Mouse (Mus musculus): ENCODE data around the gene Zfhx3. TPM values are rescaled to one million over a fixed set of nuclear protein-coding genes. Genes with fewer than 3 reads are reported as not detected.

Zfhx3 gene
- polyA plus RNA-seq, 1 experiment from 2014 or later: 1.2 TPM

- 76% methylated on average over 5 of the region's 5 CpGs for WGBS (ENCODE audit: insufficient replicate concordance)
Measured at GRCm38 (mm10) chr8:108889406-108889805, 947.0 kb downstream of the Zfhx3 start.

DNA sequence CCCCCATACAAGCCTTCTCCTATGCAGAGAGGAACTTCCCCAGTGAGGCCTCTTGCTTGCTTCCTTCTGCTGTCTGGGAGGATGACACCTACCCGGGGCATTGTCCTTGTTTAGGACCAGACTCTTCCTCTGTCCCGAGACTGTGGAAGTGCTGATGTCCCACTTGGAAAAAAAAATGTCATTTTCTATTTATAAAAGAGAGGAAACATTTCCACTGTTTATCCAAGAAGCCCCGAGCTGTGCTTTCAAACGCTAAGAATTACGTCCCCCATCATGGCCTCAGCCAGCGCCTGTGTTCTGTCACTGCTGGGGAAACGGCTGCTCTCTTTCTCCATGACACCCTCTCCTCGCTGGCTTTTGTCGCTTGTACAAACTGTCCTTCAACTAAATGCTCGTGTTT lies 951.8 kb downstream of the Zfhx3 start:
- no peak overlapping the region for H3K27ac ChIP-seq (ENCODE audit: low read length)
- no peaks in the 10 kb centered on the region for H3K36me3 ChIP-seq (ENCODE audit: control insufficient read depth, insufficient read depth)
- H3K4me1 ChIP-seq (ENCODE audit: control insufficient read depth, low read depth, low read length): no peaks in the 10 kb centered on the region; the same call in 1 of the 2 replicates

More at GRCm38 (mm10) chr8:108889406-108889805, 947.0 kb downstream of the Zfhx3 start:
- no peak for ATAC-seq (ENCODE audit: low read depth)
- H3K4me1 ChIP-seq (ENCODE audit: control insufficient read depth, low read depth, low read length): no peaks in the 10 kb centered on the region
- no peaks in the 10 kb centered on the region for H3K27me3 ChIP-seq (ENCODE audit: control insufficient read depth, insufficient read depth, low read depth, low read length)
- H3K9ac ChIP-seq (ENCODE audit: low read depth, low read length): no peak overlapping the region
- H3K27ac ChIP-seq (ENCODE audit: low read length): no peak overlapping the region
- no peak overlapping the region for H3K4me3 ChIP-seq (ENCODE audit: low read depth, low read length)
- no peaks in the 10 kb centered on the region for H3K36me3 ChIP-seq (ENCODE audit: control insufficient read depth, insufficient read depth)
- no peaks in the 10 kb centered on the region for H3K9me3 ChIP-seq (replicated peaks; ENCODE audit: control insufficient read depth, low read length)
- no peak overlapping the region for H3K4me2 ChIP-seq (ENCODE audit: low read depth, low read length)

GRCm38 (mm10) chr8:108896468-108897346 lies 954.3 kb downstream of the Zfhx3 start:
- Histone ChIP-seq H3K36me3 (ENCODE audit: control insufficient read depth, insufficient read depth) (no peaks in the 10 kb centered on the region), H3K27me3 (ENCODE audit: control insufficient read depth, insufficient read depth, low read depth, low read length) (no peaks in the 10 kb centered on the region), H3K4me1 (ENCODE audit: control insufficient read depth, low read depth, low read length) (no peaks in the 10 kb centered on the region; the same call in 1 of the 2 replicates), H3K9me3 (replicated peaks; ENCODE audit: control insufficient read depth, low read length) (no peaks in the 10 kb centered on the region), H3K27ac (ENCODE audit: low read length) (no peak overlapping the region), H3K9ac (ENCODE audit: low read depth, low read length) (no peak overlapping the region), H3K4me3 (ENCODE audit: low read depth, low read length) (no peak overlapping the region), H3K4me2 (ENCODE audit: low read depth, low read length) (no peak overlapping the region)
- 56% methylated on average over 18 of the region's 18 CpGs for WGBS (ENCODE audit: insufficient replicate concordance)
- ATAC-seq (ENCODE audit: low read depth): no peak

More for the DNA sequence above, 951.8 kb downstream of the Zfhx3 start:
- H3K9ac ChIP-seq (ENCODE audit: low read depth, low read length): no peak overlapping the region
- no peak for ATAC-seq (ENCODE audit: low read depth)
- H3K27me3 ChIP-seq (ENCODE audit: control insufficient read depth, insufficient read depth, low read depth, low read length): no peaks in the 10 kb centered on the region
- no peak overlapping the region for H3K4me2 ChIP-seq (ENCODE audit: low read depth, low read length)
- 23% methylated on average over 10 of the region's 10 CpGs for WGBS (ENCODE audit: insufficient replicate concordance)
- no peak overlapping the region for H3K4me3 ChIP-seq (ENCODE audit: low read depth, low read length)
- no peaks in the 10 kb centered on the region for H3K9me3 ChIP-seq (replicated peaks; ENCODE audit: control insufficient read depth, low read length)

GRCm38 (mm10) chr8:108897347-108898100 lies 955.1 kb downstream of the Zfhx3 start:
- Histone ChIP-seq H3K4me3 (ENCODE audit: low read depth, low read length) (no peak overlapping the region), H3K36me3 (ENCODE audit: control insufficient read depth, insufficient read depth) (no peaks in the 10 kb centered on the region), H3K9me3 (replicated peaks; ENCODE audit: control insufficient read depth, low read length) (no peaks in the 10 kb centered on the region), H3K9ac (ENCODE audit: low read depth, low read length) (no peak overlapping the region), H3K4me1 (ENCODE audit: control insufficient read depth, low read depth, low read length) (no peaks in the 10 kb centered on the region; the same call in 1 of the 2 replicates), H3K27ac (ENCODE audit: low read length) (no peak overlapping the region), H3K4me2 (ENCODE audit: low read depth, low read length) (no peak overlapping the region), H3K27me3 (ENCODE audit: control insufficient read depth, insufficient read depth, low read depth, low read length) (no peaks in the 10 kb centered on the region)
- no peak for ATAC-seq (ENCODE audit: low read depth)
- 41% methylated on average over 7 of the region's 7 CpGs for WGBS (ENCODE audit: insufficient replicate concordance)

DNA sequence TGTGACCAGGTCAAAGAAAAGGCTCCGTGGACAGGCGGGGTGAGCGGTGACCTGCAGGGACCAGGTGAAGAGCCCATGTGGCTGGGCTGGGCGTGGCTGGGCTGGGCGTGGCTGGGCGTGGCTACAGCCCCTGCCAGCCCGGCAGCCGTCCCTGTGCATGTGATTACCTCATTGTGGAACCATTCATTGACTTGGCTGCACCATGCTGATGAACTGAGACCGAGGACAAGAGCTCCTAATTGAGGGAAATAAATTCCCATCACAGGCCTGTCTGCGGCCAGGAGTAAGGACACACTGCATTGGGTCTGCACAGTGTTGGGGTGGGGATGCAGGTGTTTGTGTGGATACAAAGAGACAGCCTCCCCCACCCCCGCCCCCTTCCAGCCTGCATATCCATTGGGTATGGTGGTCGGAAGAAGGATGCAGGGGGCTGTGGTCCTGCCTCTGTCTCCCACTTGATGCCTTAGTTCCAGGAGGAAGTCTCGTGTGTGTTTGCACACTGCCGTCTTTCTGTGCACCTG lies 956.9 kb downstream of the Zfhx3 start:
- WGBS (ENCODE audit: insufficient replicate concordance): 61% methylated on average over 14 of the region's 14 CpGs
- Histone ChIP-seq H3K4me1 (ENCODE audit: control insufficient read depth, low read depth, low read length) (no peaks in the 10 kb centered on the region; the same call in 1 of the 2 replicates), H3K9ac (ENCODE audit: low read depth, low read length) (no peak overlapping the region), H3K27ac (ENCODE audit: low read length) (no peak overlapping the region), H3K9me3 (replicated peaks; ENCODE audit: control insufficient read depth, low read length) (no peaks in the 10 kb centered on the region), H3K4me3 (ENCODE audit: low read depth, low read length) (no peak overlapping the region), H3K4me2 (ENCODE audit: low read depth, low read length) (no peak overlapping the region), H3K36me3 (ENCODE audit: control insufficient read depth, insufficient read depth) (no peaks in the 10 kb centered on the region), H3K27me3 (ENCODE audit: control insufficient read depth, insufficient read depth, low read depth, low read length) (no peaks in the 10 kb centered on the region)
- ATAC-seq (ENCODE audit: low read depth): no peak

GRCm38 (mm10) chr8:108900541-108900940 lies 958.1 kb downstream of the Zfhx3 start:
- H3K27ac ChIP-seq (ENCODE audit: low read length): no peak overlapping the region
- no peak overlapping the region for H3K4me2 ChIP-seq (ENCODE audit: low read depth, low read length)
- H3K27me3 ChIP-seq (ENCODE audit: control insufficient read depth, insufficient read depth, low read depth, low read length): no peaks in the 10 kb centered on the region
- no peaks in the 10 kb centered on the region; the same call in 1 of the 2 replicates for H3K4me1 ChIP-seq (ENCODE audit: control insufficient read depth, low read depth, low read length)
- H3K36me3 ChIP-seq (ENCODE audit: control insufficient read depth, insufficient read depth): no peaks in the 10 kb centered on the region
- H3K9ac ChIP-seq (ENCODE audit: low read depth, low read length): no peak overlapping the region
- H3K9me3 ChIP-seq (replicated peaks; ENCODE audit: control insufficient read depth, low read length): no peaks in the 10 kb centered on the region
- WGBS (ENCODE audit: insufficient replicate concordance): 69% methylated on average over 10 of the region's 10 CpGs
- H3K4me3 ChIP-seq (ENCODE audit: low read depth, low read length): no peak overlapping the region
- no peak for ATAC-seq (ENCODE audit: low read depth)

GRCm38 (mm10) chr8:108901208-108901607 lies 958.8 kb downstream of the Zfhx3 start:
- no peak for ATAC-seq (ENCODE audit: low read depth)
- WGBS (ENCODE audit: insufficient replicate concordance): 60% methylated on average over 14 of the region's 14 CpGs

DNA sequence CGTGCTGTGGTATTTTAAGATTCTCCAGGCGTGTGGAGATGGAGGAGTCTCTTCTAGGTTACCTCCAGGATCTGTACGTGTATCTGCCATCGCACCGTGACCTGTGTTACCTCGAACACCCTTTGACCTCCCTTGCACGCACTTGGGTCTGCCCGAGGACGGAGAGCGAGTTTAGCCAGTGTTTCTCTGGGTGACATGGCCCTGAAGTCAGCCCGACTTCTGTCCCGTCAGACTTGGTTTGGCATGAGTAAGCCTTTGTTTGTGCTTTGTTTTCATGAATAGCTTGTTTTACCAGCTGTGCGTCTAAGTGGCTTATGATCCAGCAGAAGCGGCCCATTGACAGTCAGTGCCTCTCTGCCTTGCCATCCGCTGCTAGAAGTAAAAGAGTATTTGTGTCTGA lies 961.1 kb downstream of the Zfhx3 start:
- Histone ChIP-seq H3K9ac (ENCODE audit: low read depth, low read length) (no peak overlapping the region), H3K4me3 (ENCODE audit: low read depth, low read length) (no peak overlapping the region), H3K36me3 (ENCODE audit: control insufficient read depth, insufficient read depth) (no peaks in the 10 kb centered on the region), H3K4me2 (ENCODE audit: low read depth, low read length) (no peak overlapping the region), H3K9me3 (replicated peaks; ENCODE audit: control insufficient read depth, low read length) (no peaks in the 10 kb centered on the region), H3K27me3 (ENCODE audit: control insufficient read depth, insufficient read depth, low read depth, low read length) (no peaks in the 10 kb centered on the region), H3K4me1 (ENCODE audit: control insufficient read depth, low read depth, low read length) (no peaks in the 10 kb centered on the region), H3K27ac (ENCODE audit: low read length) (no peak overlapping the region)
- ATAC-seq (ENCODE audit: low read depth): no peak
- WGBS (ENCODE audit: insufficient replicate concordance): 71% methylated on average over 15 of the region's 15 CpGs

More at GRCm38 (mm10) chr8:108901208-108901607, 958.8 kb downstream of the Zfhx3 start:
- Histone ChIP-seq H3K9ac (ENCODE audit: low read depth, low read length) (no peak overlapping the region), H3K9me3 (replicated peaks; ENCODE audit: control insufficient read depth, low read length) (no peaks in the 10 kb centered on the region), H3K27me3 (ENCODE audit: control insufficient read depth, insufficient read depth, low read depth, low read length) (no peaks in the 10 kb centered on the region), H3K4me3 (ENCODE audit: low read depth, low read length) (no peak overlapping the region), H3K36me3 (ENCODE audit: control insufficient read depth, insufficient read depth) (no peaks in the 10 kb centered on the region), H3K27ac (ENCODE audit: low read length) (no peak overlapping the region), H3K4me2 (ENCODE audit: low read depth, low read length) (no peak overlapping the region), H3K4me1 (ENCODE audit: control insufficient read depth, low read depth, low read length) (no peaks in the 10 kb centered on the region; the same call in 1 of the 2 replicates)
